Mouse (Mus musculus) embryonic facial prominence, embryonic 10.5 days (tissue): ENCODE measurements around the gene Oxld1. TPM values are rescaled to one million over a fixed set of nuclear protein-coding genes. Genes with fewer than 3 reads are reported as not detected.

Experiments used
- DNase-seq: peaks from one replicate; pipeline ENCODE4 v3.0.0-alpha.2; 2017; ENCODE audit warnings: low spot score
- H3K27ac ChIP-seq: fragments of 300-500 bp; sonication (generic); replicated peaks from 2 replicates; pipeline ENCODE4 v1.5.1; 2016; ENCODE audit warnings: mild to moderate bottlenecking
- H3K27me3 ChIP-seq: fragments of 300-500 bp; sonication (generic); replicated peaks from 2 replicates; pipeline ENCODE4 v1.6.1; 2016; ENCODE audit warnings: low read depth, mild to moderate bottlenecking; ENCODE audit not compliant: poor library complexity, severe bottlenecking
- H3K36me3 ChIP-seq: fragments of 300-500 bp; sonication (generic); replicated peaks from 2 replicates; pipeline ENCODE4 v1.6.1; 2016; ENCODE audit warnings: mild to moderate bottlenecking, moderate library complexity
- H3K4me1 ChIP-seq: fragments of 300-500 bp; sonication (generic); 2 replicates; pipeline ENCODE4 v1.6.1; 2016
- H3K4me3 ChIP-seq: fragments of 300-500 bp; sonication (generic); 2 replicates; pipeline ENCODE4 v1.5.1; 2016; ENCODE audit warnings: mild to moderate bottlenecking, moderate library complexity
- H3K9me3 ChIP-seq: fragments of 300-500 bp; sonication (generic); 2 replicates; pipeline ENCODE4 v1.6.1; 2016; ENCODE audit warnings: mild to moderate bottlenecking
- WGBS: fragments of 180-500 bp; shearing (Covaris S2); methylation state at CpG from one replicate; pipeline ENCODE4 v1.1.7; 2016; 5-methylcytosine and 5-hydroxymethylcytosine counted together
- polyA plus RNA-seq: library from polyadenylated mRNA; unstranded; fragments of >200 nt; fragmentation: Nextera tagmentation; extraction: Ambion mirVana; gene quantifications from 2 replicates; pipeline ENCODE4 v1.2.1, GENCODE M21; 2016

The Oxld1 gene
- polyA plus RNA-seq, 1 experiment from 2014 or later = 12.8 TPM

DNA sequence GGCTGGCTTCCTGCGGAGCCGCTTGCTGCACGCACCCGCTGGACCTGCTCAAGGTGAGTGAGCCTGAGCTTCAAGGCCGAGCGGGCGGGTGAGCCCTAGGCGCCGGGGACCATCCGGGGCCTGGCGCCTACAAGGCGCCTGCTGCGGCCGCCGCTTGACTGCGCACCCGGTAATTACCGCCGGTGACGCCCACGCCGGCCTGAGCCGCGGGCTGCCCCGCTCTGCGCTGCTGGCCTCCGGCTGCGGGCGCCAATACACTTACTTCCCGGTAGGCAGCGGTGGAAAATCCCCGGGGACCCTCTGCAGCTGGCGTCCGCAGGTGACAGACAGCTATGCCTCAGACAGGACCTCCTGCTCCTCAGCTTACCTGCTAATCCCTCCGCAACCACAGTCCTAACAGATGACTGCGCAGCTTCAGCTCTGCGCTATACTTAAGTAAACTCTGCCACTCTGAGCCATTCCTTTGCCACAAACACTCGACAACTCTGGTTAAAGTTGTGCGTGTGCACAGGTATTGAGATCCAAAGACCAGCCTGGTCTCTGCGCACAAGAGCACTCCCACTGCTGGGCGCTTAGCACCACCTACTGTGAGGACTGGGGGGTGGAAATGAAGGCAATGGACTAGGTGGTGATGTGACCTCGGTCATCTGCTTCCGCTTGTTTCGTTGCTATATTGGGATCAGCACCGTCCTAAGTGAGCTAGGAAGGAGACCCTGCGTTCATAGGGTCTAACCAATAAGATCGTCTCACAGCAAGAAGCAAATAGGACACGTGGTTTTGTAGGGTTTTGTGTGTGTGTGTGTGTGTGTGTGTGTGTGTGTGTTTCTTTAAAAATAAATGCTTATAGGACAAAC lies 34.4 kb upstream of the Oxld1 start:
- peaks cover 70% of the 10 kb centered on the region for H3K36me3 ChIP-seq
- WGBS = under 1% methylated on average over 48 of the region's 48 CpGs

DNA sequence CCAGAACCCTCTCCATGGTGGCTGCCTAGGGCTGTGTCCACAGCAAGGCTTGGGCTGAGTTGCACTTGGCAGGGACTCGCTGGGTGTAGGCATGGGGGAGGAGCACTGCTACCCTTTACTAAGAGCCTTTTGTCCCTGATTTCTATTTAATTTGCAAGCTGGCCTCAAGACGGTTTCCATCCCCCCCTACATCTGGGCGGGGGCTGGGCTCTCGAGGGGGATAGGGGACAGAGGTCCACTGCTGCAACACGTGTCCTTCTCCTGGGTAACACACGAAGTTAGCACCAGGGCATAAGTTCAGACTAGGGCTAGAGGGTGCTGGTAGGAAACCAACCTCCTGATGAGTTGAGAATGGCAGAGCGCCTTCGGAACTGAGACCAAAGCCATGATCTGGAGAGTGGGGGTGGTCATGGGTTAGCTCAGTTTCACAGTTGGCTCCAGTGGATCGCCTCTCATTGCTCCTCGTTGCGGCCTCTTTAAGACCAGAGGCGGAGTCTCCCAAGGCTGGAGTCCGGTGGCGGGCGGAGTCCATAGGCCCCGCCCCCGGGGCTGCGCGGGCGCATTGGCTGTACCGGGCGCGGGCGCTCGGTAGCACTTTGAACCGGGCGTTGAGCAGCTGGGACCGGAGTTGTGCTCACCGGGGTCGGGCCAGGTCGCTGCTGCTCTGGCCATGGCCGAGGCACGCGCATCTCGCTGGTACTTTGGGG lies 33.6 kb upstream of the Oxld1 start, which contains the start of gene Slc25a10:
Gene Slc25a10, plus strand, starts transcription at position 524 of the 707 bp plus-strand sequence.
- H3K4me1 ChIP-seq = peaks cover 47% of the 10 kb centered on the region
- H3K27ac ChIP-seq = peak within 1 kb of the TSS; percentile 92
- H3K36me3 ChIP-seq = peaks cover 70% of the 10 kb centered on the region
- no peaks in the 10 kb centered on the region for H3K9me3 ChIP-seq
- H3K27me3 ChIP-seq = no peaks in the 10 kb centered on the region
- under 1% methylated on average over 35 of the region's 35 CpGs for WGBS
- peak; percentile 93 for DNase-seq
- H3K4me3 ChIP-seq = peak within 1 kb of the TSS; percentile 87

More for the DNA sequence above, 34.4 kb upstream of the Oxld1 start:
- peak overlapping the region; percentile 92 for H3K27ac ChIP-seq
- peak overlapping the region; percentile 87 for H3K4me3 ChIP-seq
- H3K9me3 ChIP-seq = no peaks in the 10 kb centered on the region
- peaks cover 47% of the 10 kb centered on the region for H3K4me1 ChIP-seq
- DNase-seq = peak; percentile 64
- H3K27me3 ChIP-seq = no peaks in the 10 kb centered on the region

GRCm38 (mm10) chr11:120490291-120491046 lies 32.6 kb upstream of the Oxld1 start:
- peaks cover 54% of the 10 kb centered on the region for H3K4me1 ChIP-seq
- H3K4me3 ChIP-seq = peak overlapping the region; percentile 87
- H3K9me3 ChIP-seq = no peaks in the 10 kb centered on the region
- 39% methylated on average over 4 of the region's 4 CpGs for WGBS
- H3K36me3 ChIP-seq = peaks cover 70% of the 10 kb centered on the region
- peak overlapping the region; percentile 92 for H3K27ac ChIP-seq
- no peaks in the 10 kb centered on the region for H3K27me3 ChIP-seq
- no peak for DNase-seq

DNA sequence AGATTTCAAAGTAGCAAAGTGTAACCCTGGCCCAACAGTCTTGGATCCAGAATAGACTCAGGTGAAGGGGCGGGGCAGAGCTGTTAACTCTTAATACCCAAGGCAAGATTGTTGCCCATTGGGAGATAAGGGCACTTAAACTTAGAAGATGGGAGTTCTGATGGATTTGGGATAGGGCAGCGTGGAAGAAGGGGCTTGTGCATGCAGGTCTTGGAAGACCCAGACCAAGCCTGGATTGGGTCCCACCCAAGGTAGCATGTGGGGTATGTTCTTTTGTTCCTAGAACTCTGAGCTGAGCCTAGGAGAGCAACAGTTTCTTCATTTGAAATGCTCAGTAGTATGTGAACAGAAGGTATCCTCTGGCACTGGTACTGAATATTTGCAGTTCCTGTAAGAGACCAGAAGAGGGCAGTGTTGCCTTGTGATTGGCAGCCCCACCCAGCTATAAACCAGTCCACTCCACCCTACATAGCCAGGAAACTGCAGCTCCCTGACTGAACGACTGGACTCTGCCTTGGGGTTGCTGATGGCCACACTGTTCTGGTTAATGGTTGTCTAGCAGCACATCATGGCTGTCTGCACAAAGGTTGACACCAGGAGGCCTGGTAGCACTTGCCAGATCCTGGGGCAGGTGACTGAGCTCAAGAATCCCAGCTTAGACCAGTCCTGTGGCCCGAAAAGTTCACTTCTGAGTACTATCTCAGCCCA lies 31.3 kb upstream of the Oxld1 start:
- Histone ChIP-seq H3K27ac (no peak overlapping the region; the same call in 1 of the 2 replicates), H3K9me3 (no peaks in the 10 kb centered on the region)

DNA sequence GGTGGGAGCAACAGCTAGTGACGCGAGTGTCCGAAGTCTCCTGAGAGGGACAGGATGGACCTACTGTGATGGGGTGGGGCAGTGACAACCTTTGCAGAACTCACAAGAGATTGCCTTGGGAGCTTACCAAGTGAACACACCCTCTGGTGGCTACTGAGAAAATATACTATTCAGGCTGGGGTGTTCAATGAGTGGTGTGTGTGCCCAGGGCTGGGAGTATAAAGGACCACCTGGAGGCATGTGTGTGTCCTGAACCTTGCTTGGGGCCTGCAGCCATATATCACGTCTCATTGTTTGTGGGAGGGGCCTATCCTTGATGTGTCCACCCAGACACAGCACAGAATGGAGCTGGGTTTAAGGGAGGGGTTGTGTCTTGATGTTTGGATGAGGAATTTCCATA lies 30.6 kb upstream of the Oxld1 start:
- DNase-seq = no peak
- Histone ChIP-seq H3K4me3 (no peak overlapping the region), H3K4me1 (peaks cover 60% of the 10 kb centered on the region), H3K27me3 (no peaks in the 10 kb centered on the region), H3K27ac (no peak overlapping the region), H3K9me3 (no peaks in the 10 kb centered on the region), H3K36me3 (peaks cover 60% of the 10 kb centered on the region)
- 80% methylated on average over 4 of the region's 4 CpGs for WGBS

More for the DNA sequence above, 31.3 kb upstream of the Oxld1 start:
- H3K27me3 ChIP-seq = no peaks in the 10 kb centered on the region
- H3K4me1 ChIP-seq = peaks cover 59% of the 10 kb centered on the region
- H3K36me3 ChIP-seq = peaks cover 61% of the 10 kb centered on the region
- peak; percentile 74 for DNase-seq
- H3K4me3 ChIP-seq = peak overlapping the region; percentile 4; the same call in 1 of the 2 replicates
- 65% methylated on average over 4 of the region's 4 CpGs for WGBS

- Histone ChIP-seq H3K9me3 (no peaks in the 10 kb centered on the region), H3K36me3 (peaks cover 88% of the 10 kb centered on the region), H3K27ac (peak overlapping the region; percentile 96), H3K4me1 (peaks cover 32% of the 10 kb centered on the region), H3K4me3 (peak overlapping the region; percentile 100), H3K27me3 (no peaks in the 10 kb centered on the region)
- 9% methylated on average over 10 of the region's 10 CpGs for WGBS
- no peak for DNase-seq
Observed at GRCm38 (mm10) chr11:120485251-120485650, 27.4 kb upstream of the Oxld1 start.

DNA sequence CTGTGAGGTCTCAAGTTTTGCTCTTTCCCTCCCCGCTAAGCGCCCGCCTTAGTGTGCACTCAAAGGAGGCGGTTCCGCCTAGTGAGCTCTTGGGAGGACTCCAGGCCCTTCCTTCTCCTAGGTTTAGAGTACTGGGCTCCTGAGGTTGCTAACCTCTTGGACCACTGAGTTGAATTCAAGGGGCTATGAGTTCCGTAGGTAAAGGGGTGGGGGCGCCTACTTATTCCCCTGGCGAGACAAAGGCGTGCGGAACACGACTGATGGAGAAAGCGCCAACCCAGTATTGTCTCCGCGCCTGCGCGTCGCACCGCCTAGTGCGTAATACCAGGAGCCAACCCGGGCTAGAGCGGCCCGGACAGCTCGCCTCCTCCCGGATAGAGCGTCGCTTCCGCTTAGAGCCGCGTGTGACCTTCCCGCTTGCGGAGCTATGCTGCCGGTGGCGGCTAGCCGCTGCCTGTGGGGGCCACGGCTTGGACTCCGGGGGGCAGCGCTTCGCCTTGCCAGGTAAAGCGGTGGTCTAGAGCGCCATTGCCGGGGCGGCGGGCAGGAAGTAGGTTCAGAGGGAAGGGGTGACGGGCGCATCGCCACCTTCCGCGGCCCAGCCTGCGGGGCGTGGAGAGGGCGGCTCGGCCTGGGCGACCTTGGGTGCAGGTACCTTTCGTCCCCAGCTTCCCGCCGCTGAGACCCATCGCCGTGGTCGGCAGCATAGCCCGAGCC lies 26.6 kb upstream of the Oxld1 start, which contains the start of gene Mrpl12:
Gene Mrpl12, plus strand, starts transcription at position 349 of the 717 bp plus-strand sequence.
- peaks cover 88% of the 10 kb centered on the region for H3K36me3 ChIP-seq
- 1% methylated on average over 60 of the region's 60 CpGs for WGBS

GRCm38 (mm10) chr11:120483448-120483934 lies 25.6 kb upstream of the Oxld1 start:
- H3K27me3 ChIP-seq = no peaks in the 10 kb centered on the region
- H3K9me3 ChIP-seq = no peaks in the 10 kb centered on the region
- peaks cover 88% of the 10 kb centered on the region for H3K36me3 ChIP-seq
- peak overlapping the region; percentile 96 for H3K27ac ChIP-seq
- 89% methylated on average over 7 of the region's 7 CpGs for WGBS
- H3K4me1 ChIP-seq = peaks cover 23% of the 10 kb centered on the region
- DNase-seq = no peak
- H3K4me3 ChIP-seq = peak overlapping the region; percentile 100

More for the DNA sequence above, 26.6 kb upstream of the Oxld1 start, which contains the start of gene Mrpl12:
- Histone ChIP-seq H3K4me3 (peak within 1 kb of the TSS; percentile 100), H3K4me1 (peaks cover 24% of the 10 kb centered on the region), H3K9me3 (no peaks in the 10 kb centered on the region), H3K27me3 (no peaks in the 10 kb centered on the region), H3K27ac (peak within 1 kb of the TSS; percentile 96)
- DNase-seq = peak; percentile 94

DNA sequence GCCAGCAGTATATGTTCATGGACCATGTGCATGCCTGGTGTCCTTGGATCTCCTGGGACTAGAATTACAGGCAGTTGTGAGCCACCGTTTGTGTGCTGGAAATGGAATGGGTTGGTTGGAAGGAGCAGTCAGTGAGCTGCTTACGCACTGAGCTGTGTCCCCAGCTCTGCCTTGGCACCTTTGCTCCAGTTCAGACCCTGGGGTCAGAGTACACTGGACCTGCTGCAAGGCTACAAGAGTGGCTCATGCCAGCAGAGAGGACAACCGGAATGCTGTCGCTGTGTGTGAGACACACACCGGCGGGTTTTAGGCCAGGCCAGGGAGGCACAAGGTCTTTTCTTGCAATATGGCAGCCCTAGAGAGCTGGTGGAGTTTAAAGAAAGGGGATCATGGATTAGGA lies 14.2 kb upstream of the Oxld1 start:
- DNase-seq = no peak
- no peak overlapping the region for H3K4me3 ChIP-seq
- peaks cover 79% of the 10 kb centered on the region for H3K36me3 ChIP-seq
- 97% methylated on average over 6 of the region's 6 CpGs for WGBS
- no peaks in the 10 kb centered on the region for H3K27me3 ChIP-seq
- H3K4me1 ChIP-seq = peaks cover 11% of the 10 kb centered on the region
- no peaks in the 10 kb centered on the region for H3K9me3 ChIP-seq
- H3K27ac ChIP-seq = no peak overlapping the region

DNA sequence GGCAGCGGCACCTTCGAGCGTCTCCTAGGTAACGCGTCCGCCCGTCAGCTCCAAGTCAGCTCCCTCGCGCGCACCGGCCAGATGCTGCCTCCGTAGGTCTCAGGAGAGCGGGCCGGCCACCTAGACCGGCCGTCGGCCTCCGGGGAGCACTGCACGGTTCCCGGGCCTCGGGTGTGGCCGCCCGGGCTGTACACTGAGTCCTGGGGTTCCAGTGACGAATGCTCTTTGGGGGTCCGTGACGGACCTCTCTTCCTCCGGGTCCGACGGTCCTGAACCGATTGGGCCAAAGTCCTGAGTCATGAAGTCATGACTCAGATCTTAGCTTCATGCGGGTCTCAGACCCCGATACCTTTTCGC lies 9.8 kb upstream of the Oxld1 start:
- Histone ChIP-seq H3K4me3 (peak overlapping the region; percentile 98), H3K36me3 (peaks cover 70% of the 10 kb centered on the region), H3K27ac (peak overlapping the region; percentile 87), H3K9me3 (no peaks in the 10 kb centered on the region), H3K4me1 (peaks cover 27% of the 10 kb centered on the region), H3K27me3 (no peaks in the 10 kb centered on the region)
- WGBS = 1% methylated on average over 33 of the region's 33 CpGs
- DNase-seq = no peak
